Comparison of ENCODE assay signal across 8 mouse cellular contexts in genomic region chr19:5692086-5692912, GRCm38 (mm10). TPM values are rescaled to one million over a fixed set of nuclear protein-coding genes. Genes with fewer than 3 reads are reported as not detected.
A peak's percentile ranks its signal among the peaks of the same experiment; 100 is the strongest.
DNase-seq lines count a peak whose midpoint lies in the region; ATAC-seq and TF ChIP-seq lines count a peak whose summit lies in the region.

No protein-coding gene starts in this region.

- peak overlapping the region; percentile 93 for H3K4me3 ChIP-seq in heart, embryonic 11.5 days (ENCODE audit: low read depth, low read length)
- H3K4me3 ChIP-seq in kidney, embryonic 14.5 days (ENCODE audit: low read length), result peak overlapping the region; percentile 96
- H3K4me3 ChIP-seq in lung, postnatal 0 days (ENCODE audit: low read depth, low read length), result peak overlapping the region; percentile 70
- peak overlapping the region; percentile 81 for H3K4me3 ChIP-seq in stomach, postnatal 0 days (ENCODE audit: low read depth, low read length)

- H3K4me2 ChIP-seq in heart, embryonic 11.5 days, result peak overlapping the region; percentile 97
- peak overlapping the region; percentile 95 for H3K4me2 ChIP-seq in kidney, embryonic 14.5 days (replicated peaks; ENCODE audit: low read depth, low read length)
- peak overlapping the region; percentile 99 for H3K4me2 ChIP-seq in lung, postnatal 0 days (replicated peaks; ENCODE audit: low read depth, low read length)
- peak overlapping the region; percentile 94 for H3K4me2 ChIP-seq in stomach, postnatal 0 days (replicated peaks; ENCODE audit: low read depth)

- ATAC-seq in heart, embryonic 11.5 days (replicated peaks; ENCODE audit: insufficient number of reproducible peaks, low FRiP score, low TSS enrichment), result 0 out of 2 replicates have a peak, but pooled peaks have one; percentile 15
- no peak for ATAC-seq in kidney, embryonic 14.5 days (ENCODE audit: low FRiP score, low TSS enrichment)
- peak; percentile 20 for ATAC-seq in lung, postnatal 0 days
- no peak for ATAC-seq in stomach, postnatal 0 days (ENCODE audit: low FRiP score, low TSS enrichment)

- DNase-seq in retina, postnatal 1 day, result peak; percentile 62
- no peak for DNase-seq in retina, embryonic 14.5 days (ENCODE audit: low spot score)
- DNase-seq in lung, postnatal 0 days (ENCODE audit: low spot score), result peak; percentile 75
- DNase-seq in stomach, postnatal 0 days (ENCODE audit: low spot score), result no peak
- no peak for DNase-seq in layer of hippocampus, postnatal 14 days (ENCODE audit: low spot score in 2 of 2)
- DNase-seq in right cerebral cortex, postnatal 10 days (ENCODE audit: low spot score in 2 of 2), result no peak

- peak overlapping the region; percentile 91 for H3K9ac ChIP-seq in heart, embryonic 11.5 days (ENCODE audit: low read depth, low read length)
- H3K9ac ChIP-seq in kidney, embryonic 14.5 days (ENCODE audit: low read depth, low read length), result peak overlapping the region; percentile 87
- peak overlapping the region; percentile 76 for H3K9ac ChIP-seq in lung, postnatal 0 days (replicated peaks; ENCODE audit: low read depth)
- H3K9ac ChIP-seq in stomach, postnatal 0 days (ENCODE audit: low read length), result peak overlapping the region; percentile 88

- peak overlapping the region; percentile 94 for H3K27ac ChIP-seq in heart, embryonic 11.5 days (ENCODE audit: low read depth, low read length)
- peak overlapping the region; percentile 76 for H3K27ac ChIP-seq in kidney, embryonic 14.5 days (ENCODE audit: low read depth, low read length)
- peak overlapping the region; percentile 97 for H3K27ac ChIP-seq in lung, postnatal 0 days (ENCODE audit: low read length)
- H3K27ac ChIP-seq in stomach, postnatal 0 days (replicated peaks), result peak overlapping the region; percentile 78

- TF ChIP-seq EP300 in lung, postnatal 0 days (IDR thresholded peaks at IDR 0.05), result peak; percentile 42
- TF ChIP-seq EP300 in stomach, postnatal 0 days (optimal IDR thresholded peaks at IDR 0.05), result no peak

- no peak for TF ChIP-seq CTCF in lung, postnatal 0 days (IDR thresholded peaks at IDR 0.05)
- no peak for TF ChIP-seq CTCF in stomach, postnatal 0 days (IDR thresholded peaks at IDR 0.05; ENCODE audit: low read depth)

- 57% methylated on average over 10 of the region's 10 CpGs for WGBS in heart, embryonic 11.5 days (ENCODE audit: insufficient replicate concordance)
- WGBS in kidney, embryonic 14.5 days, result 60% methylated on average over 10 of the region's 10 CpGs
- 41% methylated on average over 10 of the region's 10 CpGs for WGBS in lung, postnatal 0 days
- WGBS in stomach, postnatal 0 days, result 56% methylated on average over 10 of the region's 10 CpGs

- peaks cover 50% of the 10 kb centered on the region for H3K4me1 ChIP-seq in heart, embryonic 11.5 days (ENCODE audit: control insufficient read depth, insufficient read depth, low read length)
- peaks cover 43% of the 10 kb centered on the region for H3K4me1 ChIP-seq in kidney, embryonic 14.5 days (ENCODE audit: control insufficient read depth, insufficient read depth, low read length)
- peaks cover 25% of the 10 kb centered on the region for H3K4me1 ChIP-seq in lung, postnatal 0 days (ENCODE audit: insufficient read depth, low read depth, low read length)
- H3K4me1 ChIP-seq in stomach, postnatal 0 days (replicated peaks; ENCODE audit: control insufficient read depth, insufficient read depth), result no peaks in the 10 kb centered on the region; the same call in none of the 2 replicates

- H3K36me3 ChIP-seq in heart, embryonic 11.5 days (ENCODE audit: control insufficient read depth, insufficient read depth, low read length), result peaks cover 17% of the 10 kb centered on the region
- peaks cover 57% of the 10 kb centered on the region for H3K36me3 ChIP-seq in kidney, embryonic 14.5 days (ENCODE audit: control insufficient read depth, insufficient read depth, low read length)
- peaks cover 40% of the 10 kb centered on the region for H3K36me3 ChIP-seq in lung, postnatal 0 days (ENCODE audit: insufficient read depth, low read length)
- peaks cover 30% of the 10 kb centered on the region for H3K36me3 ChIP-seq in stomach, postnatal 0 days (ENCODE audit: control insufficient read depth, insufficient read depth, low read length)

- no peaks in the 10 kb centered on the region for H3K9me3 ChIP-seq in heart, embryonic 11.5 days (replicated peaks; ENCODE audit: control insufficient read depth, low read length)
- H3K9me3 ChIP-seq in kidney, embryonic 14.5 days (ENCODE audit: control insufficient read depth, low read length), result no peaks in the 10 kb centered on the region
- no peaks in the 10 kb centered on the region for H3K9me3 ChIP-seq in lung, postnatal 0 days (ENCODE audit: low read length)
- no peaks in the 10 kb centered on the region for H3K9me3 ChIP-seq in stomach, postnatal 0 days (ENCODE audit: control insufficient read depth, low read length)

- H3K27me3 ChIP-seq in heart, embryonic 11.5 days (ENCODE audit: control insufficient read depth, insufficient read depth, low read length), result no peaks in the 10 kb centered on the region
- H3K27me3 ChIP-seq in kidney, embryonic 14.5 days (ENCODE audit: control insufficient read depth, insufficient read depth, low read length), result no peaks in the 10 kb centered on the region
- no peaks in the 10 kb centered on the region for H3K27me3 ChIP-seq in lung, postnatal 0 days (replicated peaks; ENCODE audit: insufficient read depth, low read length)
- no peaks in the 10 kb centered on the region for H3K27me3 ChIP-seq in stomach, postnatal 0 days (ENCODE audit: control insufficient read depth, insufficient read depth, low read length)

RNA-seq across cellular contexts. Expression of gene Pcnx3, which starts 3.6 kb away (rescaled TPM):
- polyA plus RNA-seq in heart, embryonic 11.5 days (2014; fragmentation: Nextera tagmentation; extraction: Ambion mirVana), result 21.3 and 21.5 TPM in 2 replicates
- polyA plus RNA-seq in kidney, embryonic 14.5 days (2014; fragmentation: Nextera tagmentation; extraction: Ambion mirVana), result 31.2 and 35.4 TPM in 2 replicates
- 11.3 and 12.9 TPM in 2 replicates for polyA plus RNA-seq in lung, postnatal 0 days (2015; fragmentation: Nextera tagmentation; extraction: Ambion mirVana)
- polyA plus RNA-seq in stomach, postnatal 0 days (2015; fragmentation: Nextera tagmentation; extraction: Ambion mirVana), result 6.5 and 7.9 TPM in 2 replicates
- total RNA-seq in layer of hippocampus, postnatal 14 days (2021), result 10 to 100 TPM; 66.3 to 72.2 TPM

RNA-seq across cellular contexts. Expression of gene Map3k11, which starts 3.8 kb away (rescaled TPM):
- 16.9 and 21.0 TPM in 2 replicates for polyA plus RNA-seq in heart, embryonic 11.5 days (2014; fragmentation: Nextera tagmentation; extraction: Ambion mirVana)
- polyA plus RNA-seq in kidney, embryonic 14.5 days (2014; fragmentation: Nextera tagmentation; extraction: Ambion mirVana), result 26.8 and 33.6 TPM in 2 replicates
- 36.8 and 36.9 TPM in 2 replicates for polyA plus RNA-seq in lung, postnatal 0 days (2015; fragmentation: Nextera tagmentation; extraction: Ambion mirVana)
- 14.0 and 16.5 TPM in 2 replicates for polyA plus RNA-seq in stomach, postnatal 0 days (2015; fragmentation: Nextera tagmentation; extraction: Ambion mirVana)
- total RNA-seq in layer of hippocampus, postnatal 14 days (2021), result 10 to 100 TPM; 16.1 to 17.0 TPM

RNA-seq across cellular contexts. Expression of gene Kcnk7, which starts 11.9 kb away (rescaled TPM):
- not detected in 2 replicates for polyA plus RNA-seq in heart, embryonic 11.5 days (2014; fragmentation: Nextera tagmentation; extraction: Ambion mirVana)
- 0.39 and 0.42 TPM in 2 replicates for polyA plus RNA-seq in kidney, embryonic 14.5 days (2014; fragmentation: Nextera tagmentation; extraction: Ambion mirVana)
- 0.87 and 1.3 TPM in 2 replicates for polyA plus RNA-seq in lung, postnatal 0 days (2015; fragmentation: Nextera tagmentation; extraction: Ambion mirVana)
- polyA plus RNA-seq in stomach, postnatal 0 days (2015; fragmentation: Nextera tagmentation; extraction: Ambion mirVana), result 8.4 and 9.5 TPM in 2 replicates
- total RNA-seq in layer of hippocampus, postnatal 14 days (2021), result not detected

RNA-seq across cellular contexts. Expression of gene Sipa1, which starts 28.8 kb away (rescaled TPM):
- polyA plus RNA-seq in heart, embryonic 11.5 days (2014; fragmentation: Nextera tagmentation; extraction: Ambion mirVana), result 15.8 and 18.8 TPM in 2 replicates
- 17.4 and 26.8 TPM in 2 replicates for polyA plus RNA-seq in kidney, embryonic 14.5 days (2014; fragmentation: Nextera tagmentation; extraction: Ambion mirVana)
- 32.6 and 38.2 TPM in 2 replicates for polyA plus RNA-seq in lung, postnatal 0 days (2015; fragmentation: Nextera tagmentation; extraction: Ambion mirVana)
- 8.0 and 11.5 TPM in 2 replicates for polyA plus RNA-seq in stomach, postnatal 0 days (2015; fragmentation: Nextera tagmentation; extraction: Ambion mirVana)
- total RNA-seq in layer of hippocampus, postnatal 14 days (2021), result 10 to 100 TPM; 22.8 to 26.1 TPM

RNA-seq across cellular contexts. Expression of gene Ehbp1l1, which starts 33.8 kb away (rescaled TPM):
- polyA plus RNA-seq in heart, embryonic 11.5 days (2014; fragmentation: Nextera tagmentation; extraction: Ambion mirVana), result 54.8 and 68.0 TPM in 2 replicates
- 8.8 and 11.5 TPM in 2 replicates for polyA plus RNA-seq in kidney, embryonic 14.5 days (2014; fragmentation: Nextera tagmentation; extraction: Ambion mirVana)
- polyA plus RNA-seq in lung, postnatal 0 days (2015; fragmentation: Nextera tagmentation; extraction: Ambion mirVana), result 19.3 and 21.6 TPM in 2 replicates
- 28.0 and 29.5 TPM in 2 replicates for polyA plus RNA-seq in stomach, postnatal 0 days (2015; fragmentation: Nextera tagmentation; extraction: Ambion mirVana)
- 10 to 100 TPM; 15.6 to 20.1 TPM for total RNA-seq in layer of hippocampus, postnatal 14 days (2021)

Comparison
In these comparisons a context has a peak if more than half of its experiments do, and no peak if none do; other contexts are left out.
1. DNase-seq: peak in retina, postnatal 1 day (single experiment) and lung, postnatal 0 days (single experiment); none in retina, embryonic 14.5 days (single experiment), stomach, postnatal 0 days (single experiment), layer of hippocampus, postnatal 14 days (0 of 2) and right cerebral cortex, postnatal 10 days (0 of 2).
2. ATAC-seq: peak in heart, embryonic 11.5 days (single experiment) and lung, postnatal 0 days (single experiment); none in kidney, embryonic 14.5 days (single experiment) and stomach, postnatal 0 days (single experiment).
3. Peak in every context shown above with its lines, with median percentiles within 50 percentile points of each other: H3K27ac ChIP-seq, H3K4me2 ChIP-seq, H3K4me3 ChIP-seq and H3K9ac ChIP-seq.